Mouse (Mus musculus) liver, embryonic 16.5 days (tissue): ENCODE measurements around the gene Nckap5. TPM values are rescaled to one million over a fixed set of nuclear protein-coding genes. Genes with fewer than 3 reads are reported as not detected.
A peak's percentile ranks its signal among the peaks of the same experiment; 100 is the strongest.

ENCODE experiments used
- ATAC-seq: fragments of 200-750 bp; cut with Nextera tagmentation; 2 replicates; pipeline ENCODE4 v1.8.0; 2017; ENCODE audit warnings: low read depth, mild to moderate bottlenecking, moderate number of reproducible peaks, moderate library complexity
- H3K27ac ChIP-seq: fragments of 300-500 bp; sonication (generic); 2 replicates; pipeline ENCODE4 v1.5.1; 2014; ENCODE audit warnings: mild to moderate bottlenecking, low read length
- H3K27me3 ChIP-seq: fragments of 300-500 bp; sonication (generic); 2 replicates; pipeline ENCODE4 v1.6.1; 2014; ENCODE audit warnings: low read depth, low read length, mixed read lengths; ENCODE audit not compliant: control insufficient read depth, insufficient read depth
- H3K36me3 ChIP-seq: fragments of 300-500 bp; sonication (generic); 2 replicates; pipeline ENCODE4 v1.6.1; 2014; ENCODE audit warnings: mild to moderate bottlenecking; ENCODE audit not compliant: control insufficient read depth, insufficient read depth
- H3K4me1 ChIP-seq: fragments of 300-500 bp; sonication (generic); 2 replicates; pipeline ENCODE4 v1.6.1; 2014; ENCODE audit warnings: low read depth, low read length, mixed read lengths; ENCODE audit not compliant: control insufficient read depth
- H3K4me2 ChIP-seq: fragments of 300-500 bp; sonication (generic); 2 replicates; pipeline ENCODE4 v1.6.1; 2014; ENCODE audit warnings: low read depth, low read length, mixed read lengths
- H3K4me3 ChIP-seq: fragments of 300-500 bp; sonication (generic); 2 replicates; pipeline ENCODE4 v1.5.1; 2014; ENCODE audit warnings: low read depth, mild to moderate bottlenecking, low read length
- H3K9ac ChIP-seq: fragments of 300-500 bp; sonication (generic); 2 replicates; pipeline ENCODE4 v1.6.1; 2014; ENCODE audit warnings: low read depth, low read length
- H3K9me3 ChIP-seq: fragments of 300-500 bp; sonication (generic); replicated peaks from 2 replicates; pipeline ENCODE4 v1.6.1; 2016; ENCODE audit warnings: low read length; ENCODE audit not compliant: control insufficient read depth
- WGBS: fragments of 180-500 bp; shearing (Covaris S2); extraction: QIAGEN DNeasy Blood & Tissue Kit; methylation state at CpG from one replicate; pipeline ENCODE4 v1.1.7; 2014; ENCODE audit not compliant: insufficient replicate concordance; 5-methylcytosine and 5-hydroxymethylcytosine counted together
- polyA plus RNA-seq: library from polyadenylated mRNA; unstranded; fragments of >200 nt; fragmentation: Nextera tagmentation; extraction: Ambion mirVana; gene quantifications from 2 replicates; pipeline ENCODE4 v1.2.1, GENCODE M21; 2015

The Nckap5 gene
- polyA plus RNA-seq, 1 experiment from 2014 or later = 1.9 TPM

DNA sequence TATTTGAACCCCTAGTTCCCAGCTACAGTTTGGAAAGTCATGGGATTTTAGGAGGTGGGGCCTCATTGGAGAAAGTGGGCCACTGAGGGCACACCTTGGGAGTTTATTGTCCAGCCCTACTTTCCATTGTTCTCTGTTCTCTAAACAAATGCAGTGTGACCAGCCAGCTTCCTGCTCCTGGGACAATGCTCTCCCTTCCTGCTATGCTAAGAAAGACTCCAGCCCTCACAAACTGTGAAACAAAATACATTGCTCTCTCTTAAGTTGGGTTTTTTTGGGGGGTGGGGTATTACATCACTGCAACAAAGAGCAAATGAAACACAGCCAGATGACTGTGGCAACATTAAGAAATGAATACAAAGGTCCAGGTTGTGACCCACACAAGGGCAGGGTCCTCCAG, 426.6 kb downstream of the Nckap5 start:
- Histone ChIP-seq H3K4me1 (no peaks in the 10 kb centered on the region), H3K9ac (no peak overlapping the region), H3K27me3 (no peaks in the 10 kb centered on the region), H3K4me2 (no peak overlapping the region), H3K9me3 (no peaks in the 10 kb centered on the region), H3K36me3 (no peaks in the 10 kb centered on the region), H3K4me3 (no peak overlapping the region), H3K27ac (no peak overlapping the region)
- ATAC-seq = no peak

DNA sequence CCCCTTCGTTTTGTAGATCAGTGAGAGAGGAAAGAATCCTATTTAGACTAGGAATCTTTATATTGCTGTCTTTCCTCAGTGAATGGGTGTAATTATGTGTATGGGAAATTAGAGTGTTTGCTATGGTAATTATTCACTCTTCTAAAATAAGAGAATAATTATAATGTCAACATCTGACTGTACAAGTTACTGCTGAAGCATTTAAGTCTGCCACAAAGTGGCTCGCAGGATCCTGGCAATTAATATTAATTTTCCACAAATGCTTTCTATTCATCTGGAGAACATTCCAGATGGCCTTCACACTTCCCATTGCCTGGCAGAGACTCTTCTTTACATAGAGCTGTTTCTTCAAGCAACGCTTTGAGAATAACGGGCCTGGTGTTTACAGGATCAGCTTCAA, 439.4 kb downstream of the Nckap5 start:
- no peaks in the 10 kb centered on the region for H3K27me3 ChIP-seq
- H3K4me3 ChIP-seq = no peak overlapping the region
- H3K4me2 ChIP-seq = no peak overlapping the region
- H3K27ac ChIP-seq = no peak overlapping the region
- no peak overlapping the region for H3K9ac ChIP-seq
- no peak for ATAC-seq
- H3K4me1 ChIP-seq = no peaks in the 10 kb centered on the region
- 66% methylated on average over 4 of the region's 4 CpGs for WGBS
- H3K36me3 ChIP-seq = no peaks in the 10 kb centered on the region
- no peaks in the 10 kb centered on the region for H3K9me3 ChIP-seq

DNA sequence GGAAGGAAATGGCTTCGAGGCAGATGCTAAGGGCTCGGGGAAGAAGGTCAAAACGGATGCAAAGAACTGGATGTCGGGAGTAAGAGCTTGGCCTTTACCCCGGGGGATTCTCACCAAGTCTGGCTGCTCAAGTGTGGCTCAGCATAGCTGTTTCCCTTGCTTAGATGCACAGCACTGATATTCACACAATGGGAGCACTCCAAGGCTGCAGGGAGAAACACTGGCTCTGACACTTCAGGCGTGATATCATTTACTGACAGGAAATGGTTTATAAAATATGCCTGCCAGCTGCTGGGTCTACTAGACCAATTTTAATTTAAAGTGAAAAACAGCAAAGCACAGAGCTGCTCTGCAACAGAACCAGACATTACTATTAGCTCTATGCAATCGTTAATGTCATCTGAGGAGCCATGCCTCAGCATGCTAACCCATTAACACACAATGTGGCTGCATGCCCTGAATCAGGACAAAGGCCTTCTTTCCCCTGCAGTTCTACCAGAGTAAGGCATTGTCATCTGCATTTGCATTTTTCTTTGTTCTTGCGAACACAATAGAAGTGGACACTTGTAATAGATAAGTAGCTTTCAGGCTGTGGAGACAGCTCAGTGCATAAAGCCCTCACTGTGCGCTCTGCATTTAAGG, 453.1 kb downstream of the Nckap5 start:
- no peaks in the 10 kb centered on the region for H3K9me3 ChIP-seq
- 34% methylated on average over 9 of the region's 9 CpGs for WGBS

DNA sequence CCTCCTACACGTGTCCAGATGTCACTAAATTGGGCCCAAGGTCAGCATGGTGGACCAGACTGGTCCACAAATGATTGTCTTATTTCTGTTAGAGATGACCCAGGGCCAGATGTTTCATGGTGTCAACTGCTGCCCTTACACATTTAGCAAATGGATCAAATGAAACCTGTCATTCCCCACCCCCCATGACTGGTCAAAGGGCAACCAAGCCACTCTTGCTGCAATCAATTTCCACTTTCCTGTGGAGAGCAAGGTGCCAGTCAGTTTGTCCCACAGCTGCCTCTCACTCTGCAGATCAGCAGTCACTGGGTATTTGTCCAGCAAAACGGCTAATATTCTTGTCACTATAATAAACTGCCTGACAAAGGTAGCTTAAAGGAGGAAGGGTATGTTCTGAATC, 463.9 kb downstream of the Nckap5 start:
- Histone ChIP-seq H3K36me3 (no peaks in the 10 kb centered on the region), H3K9ac (no peak overlapping the region), H3K27me3 (no peaks in the 10 kb centered on the region), H3K4me2 (no peak overlapping the region), H3K9me3 (no peaks in the 10 kb centered on the region), H3K4me3 (no peak overlapping the region), H3K4me1 (no peaks in the 10 kb centered on the region), H3K27ac (no peak overlapping the region)
- 29% methylated on average over 2 of the region's 2 CpGs for WGBS
- peak; percentile 35; the same call in 1 of the 2 replicates for ATAC-seq

More for the DNA sequence above, 453.1 kb downstream of the Nckap5 start:
- ATAC-seq = no peak
- H3K4me1 ChIP-seq = no peaks in the 10 kb centered on the region
- no peak overlapping the region for H3K4me3 ChIP-seq
- H3K27ac ChIP-seq = no peak overlapping the region
- no peaks in the 10 kb centered on the region for H3K27me3 ChIP-seq
- H3K9ac ChIP-seq = no peak overlapping the region
- no peak overlapping the region for H3K4me2 ChIP-seq
- H3K36me3 ChIP-seq = no peaks in the 10 kb centered on the region

DNA sequence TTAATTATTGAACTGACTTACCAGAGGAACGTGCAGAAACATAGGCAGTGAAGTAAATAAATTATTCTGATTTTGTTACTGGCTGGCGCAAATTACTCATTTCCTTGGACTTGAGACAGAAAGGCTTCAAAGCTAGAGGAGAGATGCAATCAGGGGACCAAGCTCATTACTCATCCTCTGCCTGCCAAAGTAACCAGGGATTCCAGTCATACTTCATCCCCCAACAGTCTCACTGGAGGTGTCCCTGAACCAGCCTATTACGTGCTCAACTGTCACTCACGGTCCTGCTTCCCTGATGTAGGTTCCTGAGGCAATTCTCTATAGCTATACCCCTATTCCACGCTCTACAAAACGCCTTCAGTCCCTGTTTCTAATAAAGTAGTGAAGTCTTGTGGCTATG, 466.0 kb downstream of the Nckap5 start:
- Histone ChIP-seq H3K36me3 (no peaks in the 10 kb centered on the region), H3K9ac (no peak overlapping the region), H3K4me2 (no peak overlapping the region), H3K27me3 (no peaks in the 10 kb centered on the region), H3K27ac (no peak overlapping the region), H3K4me1 (no peaks in the 10 kb centered on the region), H3K9me3 (no peaks in the 10 kb centered on the region), H3K4me3 (no peak overlapping the region)
- no peak for ATAC-seq
- WGBS = 66% methylated on average over 6 of the region's 6 CpGs

DNA sequence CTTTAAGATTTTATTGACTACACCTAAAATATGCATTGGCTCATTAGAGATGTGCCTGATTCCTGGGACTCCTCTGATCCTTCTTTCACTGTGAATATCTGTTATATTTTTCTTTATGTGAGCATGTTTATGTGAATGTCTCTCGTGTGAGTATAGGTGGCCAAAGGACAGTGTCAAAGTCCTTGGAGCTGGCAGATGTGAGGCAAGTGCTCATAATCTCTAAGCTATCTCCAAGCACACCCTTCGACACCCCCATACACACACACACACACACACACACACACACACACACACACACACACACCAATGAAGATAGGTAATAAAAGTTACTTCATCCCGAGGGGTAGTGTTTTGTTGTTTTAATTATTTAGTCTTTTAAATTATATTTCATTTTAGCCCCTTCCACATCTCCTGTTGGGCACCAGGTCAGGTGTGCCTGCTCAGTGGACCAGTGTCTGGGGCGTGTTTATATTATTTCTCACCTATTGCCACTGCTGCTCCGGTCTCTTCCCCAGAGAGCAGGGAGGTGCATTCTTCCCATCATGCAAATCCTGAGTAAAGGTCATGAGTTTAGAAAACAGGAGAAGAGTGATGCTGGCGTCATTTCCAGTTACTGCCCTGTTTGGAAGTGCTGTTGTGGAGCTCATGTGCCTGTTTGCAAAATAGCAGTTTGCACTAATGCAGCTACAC, 469.9 kb downstream of the Nckap5 start:
- no peaks in the 10 kb centered on the region for H3K9me3 ChIP-seq
- 46% methylated on average over 6 of the region's 6 CpGs for whole genome bisulfite sequencing
- H3K27me3 ChIP-seq = no peaks in the 10 kb centered on the region
- no peak overlapping the region for H3K9ac ChIP-seq
- no peaks in the 10 kb centered on the region for H3K36me3 ChIP-seq
- ATAC-seq = no peak
- no peak overlapping the region for H3K4me2 ChIP-seq
- no peaks in the 10 kb centered on the region for H3K4me1 ChIP-seq
- no peak overlapping the region for H3K27ac ChIP-seq
- no peak overlapping the region for H3K4me3 ChIP-seq

DNA sequence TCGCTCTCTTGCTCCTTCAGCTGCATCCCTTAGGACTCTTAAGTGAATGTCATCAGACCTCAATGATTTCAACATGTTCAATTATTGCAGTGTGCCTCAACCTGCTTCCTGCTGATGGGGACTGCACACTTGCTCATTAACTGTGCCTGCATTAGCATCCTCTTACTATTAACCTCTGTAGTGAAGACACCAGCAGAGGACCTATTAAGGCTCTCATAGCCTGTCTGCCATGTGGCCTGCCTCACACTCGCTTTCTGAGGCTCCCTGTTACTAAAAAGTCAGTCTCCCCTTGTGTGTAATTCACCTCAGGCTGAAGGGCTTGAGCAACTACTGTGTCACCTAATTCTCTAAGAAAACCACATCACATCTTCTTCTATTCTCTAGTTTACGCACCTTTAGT, 470.5 kb downstream of the Nckap5 start:
- no peaks in the 10 kb centered on the region for H3K27me3 ChIP-seq
- H3K4me1 ChIP-seq = no peaks in the 10 kb centered on the region
- H3K27ac ChIP-seq = no peak overlapping the region
- H3K9me3 ChIP-seq = no peaks in the 10 kb centered on the region
- no peak overlapping the region for H3K4me2 ChIP-seq
- no peak overlapping the region for H3K4me3 ChIP-seq
- H3K9ac ChIP-seq = no peak overlapping the region
- ATAC-seq = no peak
- 66% methylated on average over 3 of the region's 3 CpGs for WGBS
- no peaks in the 10 kb centered on the region for H3K36me3 ChIP-seq

DNA sequence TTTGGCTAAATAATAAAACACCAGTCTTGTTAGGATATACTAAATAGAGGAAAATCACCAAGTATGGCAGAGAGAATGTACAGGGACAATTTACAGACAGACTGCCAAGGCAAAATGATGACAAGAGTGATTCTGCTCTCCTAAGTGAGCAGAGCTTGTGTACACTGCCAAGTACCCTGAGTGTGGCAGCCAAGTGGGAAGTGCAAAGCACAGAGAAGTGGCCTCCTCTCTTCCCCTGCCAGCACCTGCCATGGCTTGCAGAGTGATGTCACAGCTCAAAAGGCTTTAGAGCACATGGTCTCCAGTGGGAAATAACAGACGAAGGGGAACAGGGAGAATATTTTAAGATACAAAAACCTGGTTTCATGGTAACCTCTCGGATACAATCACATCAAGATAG, 488.8 kb downstream of the Nckap5 start:
- Histone ChIP-seq H3K4me3 (no peak overlapping the region), H3K9me3 (no peaks in the 10 kb centered on the region), H3K27me3 (no peaks in the 10 kb centered on the region), H3K9ac (no peak overlapping the region), H3K4me1 (no peaks in the 10 kb centered on the region), H3K27ac (no peak overlapping the region), H3K4me2 (no peak overlapping the region), H3K36me3 (no peaks in the 10 kb centered on the region)
- ATAC-seq = no peak
- 46% methylated on average over 2 of the region's 2 CpGs for WGBS

DNA sequence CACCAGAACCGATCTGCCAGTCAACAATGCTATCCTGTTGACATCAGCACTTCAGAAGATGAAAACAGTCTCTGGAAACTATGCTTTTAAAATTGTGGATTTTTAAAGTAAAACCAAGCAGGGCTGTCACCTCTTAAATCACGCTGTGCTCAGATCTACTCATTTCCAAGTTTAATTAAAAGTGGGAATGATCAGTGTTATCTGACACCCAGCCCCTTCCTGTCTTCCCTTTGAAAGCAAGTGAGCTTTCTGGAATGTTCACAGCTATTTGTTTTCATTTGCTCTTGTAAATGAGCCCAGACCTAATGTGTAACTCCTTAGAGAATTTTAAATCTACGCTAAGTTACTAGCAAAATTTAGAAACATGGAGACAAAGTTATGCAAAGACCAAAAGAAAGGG, 491.3 kb downstream of the Nckap5 start:
- no peak for ATAC-seq
- H3K27me3 ChIP-seq = no peaks in the 10 kb centered on the region
- H3K27ac ChIP-seq = no peak overlapping the region
- no peaks in the 10 kb centered on the region for H3K36me3 ChIP-seq
- no peak overlapping the region for H3K4me3 ChIP-seq
- no peak overlapping the region for H3K4me2 ChIP-seq
- H3K4me1 ChIP-seq = no peaks in the 10 kb centered on the region
- no peaks in the 10 kb centered on the region for H3K9me3 ChIP-seq
- no peak overlapping the region for H3K9ac ChIP-seq
- WGBS = 54% methylated on average over 3 of the region's 3 CpGs
